Mouse (Mus musculus): ENCODE data around the gene Olfr190. TPM values are rescaled to one million over a fixed set of nuclear protein-coding genes. Genes with fewer than 3 reads are reported as not detected.
"Not testable (repeated sequence)": the region's sequence is repeated elsewhere in the genome, so short reads cannot be mapped to it uniquely, and the experiment has no call there.

The Olfr190 gene
- not detected in 2 replicates for polyA plus RNA-seq (2015; fragmentation: Nextera tagmentation; extraction: Ambion mirVana)

GRCm38 (mm10) chr16:59077905-59078304 is at the start of gene Olfr190:
Gene Olfr190 (minus strand): TSS chr16:59078005.
- Histone ChIP-seq H3K36me3 (ENCODE audit: insufficient read depth, low read length) (no peaks in the 10 kb centered on the region), H3K4me2 (replicated peaks; ENCODE audit: low read depth, low read length) (no peak within 1 kb of the TSS), H3K9ac (replicated peaks; ENCODE audit: low read length) (no peak within 1 kb of the TSS), H3K4me3 (ENCODE audit: low read length) (no peak within 1 kb of the TSS), H3K27ac (ENCODE audit: low read length) (no peak within 1 kb of the TSS), H3K27me3 (ENCODE audit: insufficient read depth, low read length) (no peaks in the 10 kb centered on the region), H3K9me3 (ENCODE audit: low read length) (no peaks in the 10 kb centered on the region), H3K4me1 (ENCODE audit: insufficient read depth, low read length) (no peaks in the 10 kb centered on the region)
- ATAC-seq (ENCODE audit: low FRiP score, low TSS enrichment), result no peak
- 86% methylated on average over 5 of the region's 5 CpGs for WGBS

DNA sequence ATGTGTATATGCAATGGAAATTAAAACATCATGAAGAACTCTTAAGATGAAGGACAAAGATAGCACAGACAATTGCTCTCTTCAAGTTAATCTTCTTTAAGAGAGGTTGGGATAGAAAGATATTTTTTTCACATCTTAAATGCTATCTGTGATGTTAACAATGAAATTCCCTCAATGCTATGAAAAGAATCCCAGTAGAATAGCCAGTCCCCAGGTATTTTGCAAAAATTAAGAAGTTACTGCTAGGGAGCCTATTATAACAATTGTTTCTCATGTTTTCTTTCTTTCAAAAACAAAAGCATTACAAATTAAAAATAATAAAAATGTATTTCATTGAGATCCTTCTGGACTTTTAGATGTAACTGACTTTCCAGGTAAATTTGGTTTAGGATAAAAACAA is 43.2 kb upstream of the Olfr190 start, which contains the start of gene Olfr194:
Gene Olfr194 (minus strand): TSS at position 101 of the 400 bp plus-strand sequence.
- H3K27ac ChIP-seq (ENCODE audit: low read length), result no peak within 1 kb of the TSS
- no peak within 1 kb of the TSS for H3K4me3 ChIP-seq (ENCODE audit: low read length)
- no peaks in the 10 kb centered on the region for H3K27me3 ChIP-seq (ENCODE audit: insufficient read depth, low read length)
- no peak within 1 kb of the TSS for H3K4me2 ChIP-seq (replicated peaks; ENCODE audit: low read depth, low read length)
- H3K4me1 ChIP-seq (ENCODE audit: insufficient read depth, low read length), result no peaks in the 10 kb centered on the region
- H3K9me3 ChIP-seq (ENCODE audit: low read length), result 0 out of 2 replicates have a peak, but pooled peaks cover 3% of the 10 kb centered on the region
- H3K9ac ChIP-seq (replicated peaks; ENCODE audit: low read length), result no peak within 1 kb of the TSS
- ATAC-seq (ENCODE audit: low FRiP score, low TSS enrichment), result no peak
- no peaks in the 10 kb centered on the region for H3K36me3 ChIP-seq (ENCODE audit: insufficient read depth, low read length)

- no peak within 1 kb of the TSS for H3K4me2 ChIP-seq (replicated peaks; ENCODE audit: low read depth, low read length)
- 0 out of 2 replicates have a peak, but pooled peaks cover 2% of the 10 kb centered on the region for H3K9me3 ChIP-seq (ENCODE audit: low read length)
- no peaks in the 10 kb centered on the region for H3K27me3 ChIP-seq (ENCODE audit: insufficient read depth, low read length)
- no peaks in the 10 kb centered on the region for H3K4me1 ChIP-seq (ENCODE audit: insufficient read depth, low read length)
- no peak within 1 kb of the TSS for H3K9ac ChIP-seq (replicated peaks; ENCODE audit: low read length)
- no peaks in the 10 kb centered on the region for H3K36me3 ChIP-seq (ENCODE audit: insufficient read depth, low read length)
- no peak within 1 kb of the TSS for H3K27ac ChIP-seq (ENCODE audit: low read length)
- no peak within 1 kb of the TSS for H3K4me3 ChIP-seq (ENCODE audit: low read length)
- 91% methylated on average over 1 of the region's 1 CpGs for WGBS
- ATAC-seq (ENCODE audit: low FRiP score, low TSS enrichment), result no peak
These were observed 34.0 kb upstream of the Olfr190 start, which contains the start of gene Olfr193 for GRCm38 (mm10) chr16:59111781-59112180. Gene Olfr193 (minus strand): TSS chr16:59111881.

- WGBS, result 56% methylated on average over 5 of the region's 5 CpGs
- not testable (repeated sequence) for H3K9me3 ChIP-seq (ENCODE audit: low read length); H3K4me3 ChIP-seq (ENCODE audit: low read length); H3K27me3 ChIP-seq (ENCODE audit: insufficient read depth, low read length); H3K4me1 ChIP-seq (ENCODE audit: insufficient read depth, low read length); H3K27ac ChIP-seq (ENCODE audit: low read length); H3K4me2 ChIP-seq (replicated peaks; ENCODE audit: low read depth, low read length); ATAC-seq (ENCODE audit: low FRiP score, low TSS enrichment); H3K9ac ChIP-seq (replicated peaks; ENCODE audit: low read length); H3K36me3 ChIP-seq (ENCODE audit: insufficient read depth, low read length)
These were observed 30.7 kb upstream of the Olfr190 start for GRCm38 (mm10) chr16:59108522-59108921.

GRCm38 (mm10) chr16:59105312-59105711 is 27.5 kb upstream of the Olfr190 start:
- WGBS, result 82% methylated on average over 2 of the region's 2 CpGs
- no peak for ATAC-seq (ENCODE audit: low FRiP score, low TSS enrichment)
- no peaks in the 10 kb centered on the region for H3K27me3 ChIP-seq (ENCODE audit: insufficient read depth, low read length)
- no peak overlapping the region for H3K4me2 ChIP-seq (replicated peaks; ENCODE audit: low read depth, low read length)
- H3K36me3 ChIP-seq (ENCODE audit: insufficient read depth, low read length), result no peaks in the 10 kb centered on the region
- no peak overlapping the region for H3K9ac ChIP-seq (replicated peaks; ENCODE audit: low read length)
- H3K27ac ChIP-seq (ENCODE audit: low read length), result no peak overlapping the region
- no peaks in the 10 kb centered on the region for H3K4me1 ChIP-seq (ENCODE audit: insufficient read depth, low read length)
- no peak overlapping the region for H3K4me3 ChIP-seq (ENCODE audit: low read length)
- no peaks in the 10 kb centered on the region for H3K9me3 ChIP-seq (ENCODE audit: low read length)

DNA sequence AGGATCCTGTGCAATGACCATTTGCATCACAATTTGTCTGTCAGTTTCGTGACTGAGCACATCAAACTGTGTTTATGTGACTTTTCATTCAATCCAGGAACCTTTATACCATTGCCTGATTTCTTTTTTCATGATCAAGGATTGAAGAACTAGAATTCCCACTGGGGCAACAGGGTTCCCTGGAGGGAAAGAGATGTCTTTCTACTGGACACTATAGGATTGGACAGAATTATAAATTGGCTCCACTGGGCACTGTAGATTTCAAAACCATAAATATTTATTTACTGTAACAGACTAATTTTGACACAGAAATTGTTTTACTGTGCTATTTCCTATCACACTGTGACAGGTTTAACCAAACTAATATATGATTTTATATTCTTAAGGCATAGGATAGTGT is 11.9 kb upstream of the Olfr190 start, which contains the start of gene Olfr191:
Gene Olfr191 (minus strand): TSS at position 101 of the 400 bp plus-strand sequence.
- not testable (repeated sequence) for ATAC-seq (ENCODE audit: low FRiP score, low TSS enrichment); H3K4me1 ChIP-seq (ENCODE audit: insufficient read depth, low read length); H3K27ac ChIP-seq (ENCODE audit: low read length); H3K4me2 ChIP-seq (replicated peaks; ENCODE audit: low read depth, low read length); H3K36me3 ChIP-seq (ENCODE audit: insufficient read depth, low read length); H3K9me3 ChIP-seq (ENCODE audit: low read length); H3K27me3 ChIP-seq (ENCODE audit: insufficient read depth, low read length); H3K9ac ChIP-seq (replicated peaks; ENCODE audit: low read length); H3K4me3 ChIP-seq (ENCODE audit: low read length)
- 55% methylated on average over 1 of the region's 1 CpGs for WGBS

GRCm38 (mm10) chr16:59081113-59081512 is 3.3 kb upstream of the Olfr190 start:
- not testable (repeated sequence) for H3K9me3 ChIP-seq (ENCODE audit: low read length); H3K27me3 ChIP-seq (ENCODE audit: insufficient read depth, low read length); H3K27ac ChIP-seq (ENCODE audit: low read length); H3K4me3 ChIP-seq (ENCODE audit: low read length); H3K9ac ChIP-seq (replicated peaks; ENCODE audit: low read length); H3K4me1 ChIP-seq (ENCODE audit: insufficient read depth, low read length); H3K36me3 ChIP-seq (ENCODE audit: insufficient read depth, low read length); ATAC-seq (ENCODE audit: low FRiP score, low TSS enrichment); H3K4me2 ChIP-seq (replicated peaks; ENCODE audit: low read depth, low read length)
- 86% methylated on average over 2 of the region's 2 CpGs for WGBS

DNA sequence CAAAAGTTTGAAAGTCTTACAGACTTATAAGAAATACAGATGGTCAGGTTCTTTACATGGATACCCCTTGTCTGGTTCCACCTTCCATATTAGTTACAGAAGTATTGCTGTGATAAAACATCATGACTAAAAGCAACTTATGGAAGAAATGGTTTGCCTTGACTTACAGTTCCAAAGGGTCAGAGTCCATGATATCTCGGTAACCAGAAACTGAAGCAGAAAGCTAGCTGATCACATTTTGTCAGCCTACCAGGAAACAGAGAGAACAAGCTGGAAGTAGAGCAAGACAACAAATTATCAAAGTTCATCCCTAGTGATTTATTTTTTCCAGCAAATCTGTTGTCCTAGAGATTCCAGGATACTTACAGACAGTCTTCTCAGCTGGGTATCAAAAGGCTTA is 4.3 kb downstream of the Olfr190 start:
- Histone ChIP-seq H3K9me3 (ENCODE audit: low read length) (no peaks in the 10 kb centered on the region), H3K4me1 (ENCODE audit: insufficient read depth, low read length) (no peaks in the 10 kb centered on the region), H3K36me3 (ENCODE audit: insufficient read depth, low read length) (no peaks in the 10 kb centered on the region), H3K4me2 (replicated peaks; ENCODE audit: low read depth, low read length) (no peak overlapping the region), H3K27me3 (ENCODE audit: insufficient read depth, low read length) (no peaks in the 10 kb centered on the region), H3K4me3 (ENCODE audit: low read length) (no peak overlapping the region), H3K27ac (ENCODE audit: low read length) (no peak overlapping the region), H3K9ac (replicated peaks; ENCODE audit: low read length) (no peak overlapping the region)
- ATAC-seq (ENCODE audit: low FRiP score, low TSS enrichment), result no peak
- 87% methylated on average over 1 of the region's 1 CpGs for WGBS

- H3K27ac ChIP-seq (ENCODE audit: low read length), result no peak overlapping the region
- H3K9ac ChIP-seq (replicated peaks; ENCODE audit: low read length), result no peak overlapping the region
- no peaks in the 10 kb centered on the region for H3K27me3 ChIP-seq (ENCODE audit: insufficient read depth, low read length)
- no peak overlapping the region for H3K4me2 ChIP-seq (replicated peaks; ENCODE audit: low read depth, low read length)
- no peaks in the 10 kb centered on the region for H3K4me1 ChIP-seq (ENCODE audit: insufficient read depth, low read length)
- no peaks in the 10 kb centered on the region for H3K9me3 ChIP-seq (ENCODE audit: low read length)
- H3K36me3 ChIP-seq (ENCODE audit: insufficient read depth, low read length), result no peaks in the 10 kb centered on the region
- H3K4me3 ChIP-seq (ENCODE audit: low read length), result no peak overlapping the region
- no peak for ATAC-seq (ENCODE audit: low FRiP score, low TSS enrichment)
These were observed 6.0 kb downstream of the Olfr190 start for GRCm38 (mm10) chr16:59071755-59072154.

GRCm38 (mm10) chr16:59062411-59062810 is 15.4 kb downstream of the Olfr190 start:
- H3K9ac ChIP-seq (replicated peaks; ENCODE audit: low read length); H3K27me3 ChIP-seq (ENCODE audit: insufficient read depth, low read length); H3K9me3 ChIP-seq (ENCODE audit: low read length); H3K27ac ChIP-seq (ENCODE audit: low read length); H3K4me2 ChIP-seq (replicated peaks; ENCODE audit: low read depth, low read length); ATAC-seq (ENCODE audit: low FRiP score, low TSS enrichment); H3K4me1 ChIP-seq (ENCODE audit: insufficient read depth, low read length); H3K36me3 ChIP-seq (ENCODE audit: insufficient read depth, low read length); H3K4me3 ChIP-seq (ENCODE audit: low read length): not testable (repeated sequence)
- 70% methylated on average over 3 of the region's 3 CpGs for WGBS

Data from kidney, embryonic 16.5 days (tissue).